Mouse (Mus musculus): Measurements from ENCODE around the gene Zfp536.

DNA sequence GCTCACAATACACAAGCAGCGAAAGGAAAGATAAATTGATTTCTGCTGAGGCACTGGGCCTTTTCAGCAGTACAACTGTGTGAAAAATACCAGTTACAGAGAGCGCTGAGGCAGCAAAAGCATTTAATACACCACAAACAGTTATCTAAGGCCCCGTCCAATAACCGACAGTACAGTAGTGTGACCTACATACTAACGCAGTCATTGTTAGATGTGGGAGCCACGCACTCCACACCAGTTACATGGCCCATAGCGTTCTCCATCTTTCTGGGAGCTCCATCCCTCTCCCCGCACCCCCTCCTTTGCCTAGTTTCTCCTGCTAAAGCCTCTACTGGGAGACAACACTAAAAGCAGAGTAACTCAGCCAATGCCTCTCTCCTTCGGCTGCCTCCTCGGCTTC, 82.8 kb downstream of the Zfp536 start:
- TF ChIP-seq CTCF (IDR thresholded peaks at IDR 0.05; ENCODE audit: low read depth, low read length) (no peak), POLR2A (IDR thresholded peaks at IDR 0.05; ENCODE audit: borderline replicate concordance, low read depth, low read length) (no peak)

Data from bone marrow macrophage, adult 2 months (primary cell).